Mouse (Mus musculus): ENCODE measurements around the gene Vmn2r70. TPM values are rescaled to one million over a fixed set of nuclear protein-coding genes. Genes with fewer than 3 reads are reported as not detected.

The Vmn2r70 gene
- polyA plus RNA-seq (2012; rRNA removed; ENCODE audit: low replicate concordance): not detected in 2 replicates

GRCm38 (mm10) chr7:85569092-85569491, at the start of gene Vmn2r70:
Gene Vmn2r70 (minus strand): TSS chr7:85569192.

GRCm38 (mm10) chr7:85562787-85563186, 6.2 kb downstream of the Vmn2r70 start, which contains the start of gene Vmn2r71:
Gene Vmn2r71 (plus strand): TSS chr7:85563087.

Other genes starting within 250 kb of the Vmn2r70 start
- gene Vmn2r69, start 153.3 kb downstream of the Vmn2r70 start, polyA plus RNA-seq (2012; rRNA removed; ENCODE audit: low replicate concordance): not detected in 2 replicates
- not detected in 2 replicates for gene Vmn2r71, start 6.1 kb downstream of the Vmn2r70 start, polyA plus RNA-seq (2012; rRNA removed; ENCODE audit: low replicate concordance)
- not detected in 2 replicates for gene Vmn2r72, start 185.9 kb upstream of the Vmn2r70 start, polyA plus RNA-seq (2012; rRNA removed; ENCODE audit: low replicate concordance)

Data from duodenum, adult 2 months (tissue).